Mouse (Mus musculus) CH12.LX (cell line): ENCODE measurements around the gene Lipe. TPM values are rescaled to one million over a fixed set of nuclear protein-coding genes. Genes with fewer than 3 reads are reported as not detected.

Experiments
- DNase-seq: peaks from one replicate; pipeline ENCODE4 v3.0.0-alpha.2; 2013; ENCODE audit errors: extremely low read depth
- H3K27ac ChIP-seq: 2 replicates; pipeline ENCODE4 v1.5.1; 2012; ENCODE audit warnings: low read depth, mild to moderate bottlenecking, control low read depth, moderate library complexity; ENCODE audit not compliant: insufficient read depth
- H3K27me3 ChIP-seq: replicated peaks from 2 replicates; pipeline ENCODE3; 2012; ENCODE audit warnings: inconsistent platforms
- H3K36me3 ChIP-seq, 2 experiments: replicated peaks in 1 of 2; 2 replicates each; pipeline versions ENCODE3 to v1.6.1; 2012; ENCODE audit warnings: inconsistent platforms in 1 of 2, low read length in 1 of 2, mild to moderate bottlenecking in 1 of 2, mixed read lengths in 1 of 2, moderate library complexity in 1 of 2; ENCODE audit not compliant: control insufficient read depth in 1 of 2, insufficient read depth in 1 of 2
- H3K4me1 ChIP-seq, 2 experiments: 2 replicates each; pipeline ENCODE4 v1.6.1; 2012; ENCODE audit warnings: inconsistent platforms in 1 of 2, moderate library complexity in 1 of 2; ENCODE audit not compliant: insufficient read depth in 2 of 2, control insufficient read depth in 1 of 2
- H3K4me2 ChIP-seq: 2 replicates; pipeline ENCODE4 v1.6.1; 2012; ENCODE audit warnings: low read depth, mild to moderate bottlenecking, control low read depth; ENCODE audit not compliant: poor library complexity, insufficient read depth, severe bottlenecking
- H3K4me3 ChIP-seq, 3 experiments: fragments of 150-350 bp in 1 of 3; sonication (generic) in 1 of 3; replicated peaks in 1 of 3; 2 replicates each; pipeline versions ENCODE3 to v1.5.1; 2011 to 2012; ENCODE audit warnings: low read depth in 2 of 3, low read length in 2 of 3, mild to moderate bottlenecking in 2 of 3, moderate library complexity in 2 of 3, control low read depth in 1 of 3, improper control_type of control experiment in 1 of 3, inconsistent platforms in 1 of 3, mixed read lengths in 1 of 3; ENCODE audit not compliant: poor library complexity in 1 of 3
- H3K79me2 ChIP-seq: replicated peaks from 2 replicates; pipeline ENCODE4 v1.6.1; 2012; ENCODE audit warnings: mild to moderate bottlenecking, moderate library complexity; ENCODE audit not compliant: control insufficient read depth, poor library complexity, insufficient read depth, severe bottlenecking; ENCODE audit errors: extremely low read depth
- H3K9ac ChIP-seq: 2 replicates; pipeline ENCODE4 v1.6.1; 2012; ENCODE audit warnings: low read depth, mild to moderate bottlenecking, control low read depth, moderate library complexity; ENCODE audit not compliant: insufficient read depth
- H3K9me3 ChIP-seq: replicated peaks from 2 replicates; pipeline ENCODE3; 2012; ENCODE audit warnings: low read length, inconsistent platforms, mixed read lengths
- CHD1 ChIP-seq: IDR thresholded peaks from 2 replicates; pipeline ENCODE4 v1.6.1; 2012; ENCODE audit warnings: low read depth, low read length, improper control_type of control experiment, inconsistent platforms
- CTCF ChIP-seq, 2 experiments: IDR thresholded peaks in 1 of 2; conservative IDR thresholded peaks in 1 of 2; 2 replicates each; pipeline ENCODE4 v1.5.1; 2011 to 2012; ENCODE audit warnings: low read depth in 2 of 2, low read length in 2 of 2, improper control_type of control experiment in 1 of 2, inconsistent platforms in 1 of 2, mild to moderate bottlenecking in 1 of 2, moderate library complexity in 1 of 2
- E2F4 ChIP-seq: IDR thresholded peaks from 2 replicates; pipeline ENCODE4 v1.6.1; 2011; ENCODE audit warnings: low read depth, low read length, improper control_type of control experiment; ENCODE audit not compliant: insufficient replicate concordance
- ELF1 ChIP-seq: IDR thresholded peaks from 2 replicates; pipeline ENCODE4 v1.6.1; 2014; ENCODE audit warnings: low read depth, mild to moderate bottlenecking, inconsistent platforms, low read length, improper control_type of control experiment
- EP300 ChIP-seq: IDR thresholded peaks from 2 replicates; pipeline ENCODE4 v1.6.1; 2011; ENCODE audit warnings: low read length, improper control_type of control experiment
- ETS1 ChIP-seq: conservative IDR thresholded peaks from 2 replicates; pipeline ENCODE4 v1.6.1; 2012; ENCODE audit warnings: low read depth, mild to moderate bottlenecking, inconsistent platforms, low read length, improper control_type of control experiment, moderate library complexity
- GABPA ChIP-seq: IDR thresholded peaks from 2 replicates; pipeline ENCODE4 v1.6.1; 2012; ENCODE audit warnings: low read depth, low read length, improper control_type of control experiment, inconsistent platforms; ENCODE audit not compliant: insufficient replicate concordance
- HCFC1 ChIP-seq: IDR thresholded peaks from 2 replicates; pipeline ENCODE4 v1.6.1; 2012; ENCODE audit warnings: low read depth, mild to moderate bottlenecking, inconsistent platforms, low read length, improper control_type of control experiment
- IRF4 ChIP-seq: IDR thresholded peaks from 2 replicates; pipeline ENCODE4 v1.6.1; 2014; ENCODE audit warnings: low read depth, mild to moderate bottlenecking, inconsistent platforms, low read length, improper control_type of control experiment
- JUN ChIP-seq: IDR thresholded peaks from 2 replicates; pipeline ENCODE4 v1.6.1; 2011; ENCODE audit warnings: low read depth, mild to moderate bottlenecking, low read length, improper control_type of control experiment, moderate library complexity; ENCODE audit not compliant: insufficient read depth
- KAT2A ChIP-seq: IDR thresholded peaks from 2 replicates; pipeline ENCODE4 v1.6.1; 2012; ENCODE audit warnings: low read length, improper control_type of control experiment, inconsistent platforms; ENCODE audit not compliant: insufficient replicate concordance
- MAX ChIP-seq: IDR thresholded peaks from 2 replicates; pipeline ENCODE4 v1.6.1; 2011; ENCODE audit warnings: low read length, improper control_type of control experiment
- MAZ ChIP-seq: IDR thresholded peaks from 2 replicates; pipeline ENCODE4 v1.6.1; 2012; ENCODE audit warnings: low read depth, mild to moderate bottlenecking, inconsistent platforms, low read length, improper control_type of control experiment, moderate library complexity
- MEF2A ChIP-seq: IDR thresholded peaks from 2 replicates; pipeline ENCODE4 v1.6.1; 2014; ENCODE audit warnings: low read depth, mild to moderate bottlenecking, inconsistent platforms, low read length, improper control_type of control experiment, borderline replicate concordance
- MYC ChIP-seq: IDR thresholded peaks from 2 replicates; pipeline ENCODE4 v1.6.1; 2011; ENCODE audit warnings: low read depth, mild to moderate bottlenecking, improper control_type of control experiment, low read length
- NELFE ChIP-seq: IDR thresholded peaks from 2 replicates; pipeline ENCODE4 v1.6.1; 2011; ENCODE audit warnings: low read depth, low read length, improper control_type of control experiment
- NRF1 ChIP-seq: IDR thresholded peaks from 2 replicates; pipeline ENCODE4 v1.6.1; 2014; ENCODE audit warnings: low read depth, mild to moderate bottlenecking, inconsistent platforms, low read length, improper control_type of control experiment, moderate library complexity
- PAX5 ChIP-seq: IDR thresholded peaks from 2 replicates; pipeline ENCODE4 v1.6.1; 2012; ENCODE audit warnings: low read length, inconsistent platforms, mixed read lengths
- POLR2A ChIP-seq: IDR thresholded peaks from 2 replicates; pipeline ENCODE4 v1.6.1; 2011; ENCODE audit warnings: low read depth, mild to moderate bottlenecking, improper control_type of control experiment, low read length
- POLR2AphosphoS2 ChIP-seq: IDR thresholded peaks from 2 replicates; pipeline ENCODE4 v1.6.1; 2011; ENCODE audit warnings: low read depth, low read length, improper control_type of control experiment
- RAD21 ChIP-seq: IDR thresholded peaks from 2 replicates; pipeline ENCODE4 v1.6.1; 2011; ENCODE audit warnings: low read depth, mild to moderate bottlenecking, low read length, improper control_type of control experiment, moderate library complexity
- RCOR1 ChIP-seq: conservative IDR thresholded peaks from 2 replicates; pipeline ENCODE4 v1.6.1; 2012; ENCODE audit warnings: low read depth, mild to moderate bottlenecking, inconsistent platforms, low read length, improper control_type of control experiment
- SMC3 ChIP-seq: IDR thresholded peaks from 2 replicates; pipeline ENCODE4 v1.6.1; 2011; ENCODE audit warnings: low read depth, low read length, improper control_type of control experiment
- TBP ChIP-seq: conservative IDR thresholded peaks from 2 replicates; pipeline ENCODE4 v1.6.1; 2011; ENCODE audit warnings: low read depth, low read length, improper control_type of control experiment
- USF1 ChIP-seq: IDR thresholded peaks from 2 replicates; pipeline ENCODE4 v1.6.1; 2014; ENCODE audit warnings: low read depth, mild to moderate bottlenecking, inconsistent platforms, low read length, improper control_type of control experiment
- USF2 ChIP-seq: conservative IDR thresholded peaks from 2 replicates; pipeline ENCODE4 v1.6.1; 2011; ENCODE audit warnings: low read depth, low read length, improper control_type of control experiment
- ZC3H11A ChIP-seq: IDR thresholded peaks from 2 replicates; pipeline ENCODE4 v1.6.1; 2012; ENCODE audit warnings: low read depth, mild to moderate bottlenecking, inconsistent platforms, low read length, improper control_type of control experiment
- ZKSCAN1 ChIP-seq: IDR thresholded peaks from 2 replicates; pipeline ENCODE4 v1.6.1; 2012; ENCODE audit warnings: low read depth, inconsistent platforms, low read length, improper control_type of control experiment, borderline replicate concordance
- ZMIZ1 ChIP-seq: IDR thresholded peaks from 2 replicates; pipeline ENCODE4 v1.6.1; 2012; ENCODE audit warnings: low read depth, mild to moderate bottlenecking, inconsistent platforms, low read length, improper control_type of control experiment
- ZNF384 ChIP-seq: IDR thresholded peaks from 2 replicates; pipeline ENCODE4 v1.6.1; 2012; ENCODE audit warnings: low read depth, low read length, improper control_type of control experiment, inconsistent platforms
- dilution Hi-C: fragments of 300-500 bp; cut with MboI; formaldehyde crosslinking; loops from 2 replicates; pipeline ENCODE4 v1.14.3; 2020; ENCODE audit warnings: low sequenced_read_pairs; ENCODE audit not compliant: extremely low pct_unique_long_range_greater_than_20kb, extremely low pct_ligation_motif_present
- in situ Hi-C: fragments of 300-500 bp; cut with MboI; formaldehyde crosslinking; loops from 3 replicates; pipeline ENCODE4 v1.14.3; 2019; ENCODE audit warnings: low sequenced_read_pairs, low pct_ligation_motif_present, low pct_unique_long_range_greater_than_20kb, mixed read lengths
- polyA plus RNA-seq: library from polyadenylated mRNA; unstranded; fragments of >175 nt; gene quantifications from 2 replicates; pipeline ENCODE4 v1.2.1, GENCODE M21; 2012; ENCODE audit warnings: low read depth; ENCODE audit not compliant: insufficient read length
- total RNA-seq, 2 experiments: library from RNA; depleted of rRNA; stranded (reverse); fragments of 300-350 nt in 1 of 2; fragments of >200 nt in 1 of 2; gene quantifications; 2 replicates each; pipeline ENCODE4 v1.2.3; 2012 to 2014

The Lipe gene
- total and polyA plus RNA-seq, 3 experiments, result 2.8 to 5.9 (median 3.4) TPM

DNA sequence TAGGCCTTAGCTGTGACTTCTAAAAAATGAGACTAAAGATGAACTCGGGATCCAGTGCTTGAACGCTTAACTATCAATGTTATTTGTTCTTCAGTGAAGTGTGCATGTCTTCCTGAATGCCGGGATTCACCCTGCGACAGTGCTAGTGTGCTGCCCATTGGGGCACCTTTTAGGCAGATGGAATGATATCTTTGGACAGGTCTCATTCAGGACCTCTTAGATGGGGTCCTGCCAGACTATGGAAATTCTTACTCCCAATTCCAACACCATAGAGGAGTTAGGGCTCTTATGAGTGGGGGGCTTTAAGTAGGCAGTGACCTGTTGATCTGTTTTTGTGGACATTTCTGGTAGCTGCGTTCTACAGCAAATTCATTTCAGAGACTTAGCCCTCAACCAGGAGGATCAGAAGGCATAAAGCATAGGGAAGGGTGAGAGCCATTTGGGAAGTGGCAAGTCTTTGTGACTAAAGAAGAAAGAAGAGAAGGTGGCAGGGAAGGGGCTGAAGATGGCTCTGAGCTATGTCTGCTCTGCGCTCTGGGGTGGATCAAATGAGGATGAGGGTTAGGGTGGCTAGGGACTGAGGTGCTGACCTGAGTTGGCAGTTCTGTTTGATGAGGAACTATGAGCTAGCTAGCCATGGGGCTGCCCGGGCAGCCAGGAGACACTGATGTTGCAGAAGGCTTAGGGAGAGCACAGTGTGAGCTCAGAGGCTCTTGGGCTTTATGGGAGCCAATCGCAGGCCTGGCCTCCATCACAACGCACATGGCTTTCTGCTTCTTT is 35.5 kb upstream of the Lipe start:
- no peaks in the 10 kb centered on the region for H3K36me3 ChIP-seq
- H3K4me3 ChIP-seq, result no peak overlapping the region
- peak overlapping the region; percentile 87 for H3K27ac ChIP-seq
- no peaks in the 10 kb centered on the region for H3K79me2 ChIP-seq
- dilution Hi-C loops, result no loop called here
- in situ Hi-C loops, result loop anchor here (5.0 kb wide), 2 partner anchors 43 to 163 kb away; partner anchors contain the start of gene Ceacam1
- TF ChIP-seq MAZ, result no peak
- TF ChIP-seq ZC3H11A, result no peak
- TF ChIP-seq POLR2A, result no peak; the same call in 1 of the 2 replicates
- no peak for TF ChIP-seq JUN
- no peak for TF ChIP-seq USF1
- TF ChIP-seq NRF1, result no peak
- TF ChIP-seq ELF1, result no peak
- no peak for TF ChIP-seq ZMIZ1
- TF ChIP-seq, all 38 proteins: peak for 0
- Histone ChIP-seq H3K9me3 (no peaks in the 10 kb centered on the region), H3K9ac (peak overlapping the region; percentile 50), H3K27me3 (no peaks in the 10 kb centered on the region), H3K4me1 (peaks cover 32 to 82% of the 10 kb centered on the region in 2 experiments), H3K4me2 (peak overlapping the region; percentile 54)
- DNase-seq, result no peak

DNA sequence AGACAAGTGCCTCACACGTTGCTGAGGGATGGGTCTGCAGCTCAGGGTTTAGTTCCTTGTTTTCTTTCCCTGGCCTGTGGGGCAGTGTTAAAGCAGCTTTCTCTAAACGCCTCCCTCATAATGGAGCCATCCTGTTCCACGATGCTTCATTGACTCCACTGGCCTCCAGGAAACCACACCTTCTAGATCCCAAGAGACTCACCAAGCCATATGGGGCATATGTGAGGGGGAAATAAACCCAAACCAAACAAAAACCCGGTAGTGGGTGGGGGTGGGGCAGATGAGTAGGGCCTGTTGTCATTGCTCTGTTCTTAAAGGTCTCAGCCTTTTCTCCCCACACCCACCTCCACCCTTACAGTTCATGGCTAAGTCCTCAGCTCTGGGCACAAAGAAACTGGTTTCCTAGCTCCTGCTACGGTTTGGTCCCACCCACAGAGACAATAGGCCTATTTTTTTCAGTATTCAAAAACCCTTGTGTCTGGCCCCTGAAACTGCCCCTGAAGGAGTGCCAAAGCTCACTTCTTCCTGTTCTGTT is 34.6 kb upstream of the Lipe start:
- dilution Hi-C loops, result no loop called here
- TF ChIP-seq EP300 (peak; percentile 61), NRF1 (no peak), ZNF384 (peak; percentile 93), POLR2AphosphoS2 (no peak), RAD21 (no peak), ZMIZ1 (no peak), MYC (peak; percentile 76), KAT2A (0 out of 2 replicates have a peak, but pooled peaks have one; percentile 39), USF2 (no peak), ELF1 (peak; percentile 70), ZC3H11A (no peak), POLR2A (peak; percentile 65), MAX (peak; percentile 65), ETS1 (peak; percentile 75), SMC3 (no peak; the same call in 1 of the 2 replicates), PAX5 (no peak), CTCF (conservative IDR thresholded peaks at IDR 0.05 in 1 of 2, IDR thresholded peaks at IDR 0.05 in 1 of 2; ENCODE audit: low read depth in 2 of 2, low read length in 2 of 2) (no peak), HCFC1 (peak; percentile 58), TBP (no peak), ZKSCAN1 (no peak), MEF2A (no peak), GABPA (no peak), CHD1 (no peak), RCOR1 (no peak), E2F4 (no peak), USF1 (no peak), NELFE (no peak), IRF4 (peak; percentile 54; the same call in 1 of the 2 replicates)

More for the DNA sequence above, 34.6 kb upstream of the Lipe start:
- Histone ChIP-seq H3K4me1 (peaks cover 34 to 84% of the 10 kb centered on the region in 2 experiments), H3K4me2 (peak overlapping the region; percentile 54), H3K4me3 (no peak overlapping the region), H3K27ac (peak overlapping the region; percentile 86), H3K9ac (peak overlapping the region; percentile 28), H3K9me3 (no peaks in the 10 kb centered on the region), H3K79me2 (no peaks in the 10 kb centered on the region), H3K27me3 (no peaks in the 10 kb centered on the region), H3K36me3 (no peaks in the 10 kb centered on the region)
- DNase-seq, result peak; percentile 94
- in situ Hi-C loops, result loop anchor here (5.0 kb wide), 2 partner anchors 44 to 164 kb away; partner anchors contain the start of gene Ceacam1
